In genomic region chr10:83108946-83109345, GRCm38 (mm10) we compare ENCODE assay signal across 17 mouse cellular contexts.
A peak's percentile ranks its signal among the peaks of the same experiment; 100 is the strongest.
DNase-seq lines count a peak whose midpoint lies in the region; ATAC-seq lines count a peak whose summit lies in the region.
"Had no signal": no experiment of that assay in that cellular context is flagged by ENCODE, and none has a peak within 500 bp of the region (broad histone marks: within the 10 kb centered on the region; RNA-seq: fewer than 3 reads in every experiment).

No protein-coding gene starts in this region.

- no peaks in the 10 kb centered on the region for H3K27me3 ChIP-seq in heart, embryonic 12.5 days (replicated peaks)
- H3K27me3 ChIP-seq in neural tube, embryonic 15.5 days (replicated peaks) = no peaks in the 10 kb centered on the region
- peaks cover 3% of the 10 kb centered on the region; the same call in 1 of the 2 replicates for H3K27me3 ChIP-seq in limb, embryonic 13.5 days
- H3K27me3 ChIP-seq: hindbrain, embryonic 15.5 days; midbrain, embryonic 13.5 days; Patski had no signal

- no peak overlapping the region for H3K27ac ChIP-seq in heart, embryonic 12.5 days (ENCODE audit: poor library complexity, severe bottlenecking)
- 0 out of 2 replicates have a peak overlapping the region, but pooled peaks have one; percentile 51 for H3K27ac ChIP-seq in neural tube, embryonic 15.5 days (replicated peaks)
- H3K27ac ChIP-seq in limb, embryonic 13.5 days = peak overlapping the region; percentile 82
- H3K27ac ChIP-seq: midbrain, embryonic 13.5 days had no signal

- H3K4me1 ChIP-seq in heart, embryonic 12.5 days (replicated peaks) = peaks cover 46% of the 10 kb centered on the region
- H3K4me1 ChIP-seq in neural tube, embryonic 15.5 days = peaks cover 54% of the 10 kb centered on the region
- peaks cover 81% of the 10 kb centered on the region for H3K4me1 ChIP-seq in limb, embryonic 13.5 days

- H3K4me2 ChIP-seq in heart, embryonic 12.5 days = no peak overlapping the region
- no peak overlapping the region for H3K4me2 ChIP-seq in neural tube, embryonic 15.5 days
- peak overlapping the region; percentile 44 for H3K4me2 ChIP-seq in limb, embryonic 13.5 days (replicated peaks)
- H3K4me2 ChIP-seq: hindbrain, embryonic 15.5 days; lung, embryonic 14.5 days; midbrain, embryonic 13.5 days had no signal

- DNase-seq in heart, adult 11 months = no peak
- DNase-seq in neural tube, embryonic 10.5 days (ENCODE audit: extremely low spot score, low spot score) = no peak
- peak; percentile 37 for DNase-seq in thymus, postnatal 25 days
- DNase-seq in kidney, adult 11 months = no peak
- DNase-seq in layer of hippocampus, adult 18-20 months (ENCODE audit: low spot score in 2 of 2) = no peak
- DNase-seq: cerebellum, postnatal 14 days; heart, adult 18-20 months; kidney, adult 8-10 months; kidney, postnatal 4 days; lung, embryonic 14.5 days had no signal

- H3K4me3 ChIP-seq in heart, embryonic 12.5 days = no peak overlapping the region
- H3K4me3 ChIP-seq in neural tube, embryonic 15.5 days (replicated peaks) = no peak overlapping the region
- no peak overlapping the region for H3K4me3 ChIP-seq in limb, embryonic 13.5 days
- H3K4me3 ChIP-seq: erythroblast, embryonic 14.5 days; hindbrain, embryonic 15.5 days; midbrain, embryonic 13.5 days had no signal

- H3K36me3 ChIP-seq in heart, embryonic 12.5 days = no peaks in the 10 kb centered on the region
- H3K36me3 ChIP-seq in neural tube, embryonic 15.5 days = no peaks in the 10 kb centered on the region
- no peaks in the 10 kb centered on the region for H3K36me3 ChIP-seq in limb, embryonic 13.5 days
- H3K36me3 ChIP-seq: hindbrain, embryonic 15.5 days; midbrain, embryonic 13.5 days had no signal

- no peaks in the 10 kb centered on the region for H3K9me3 ChIP-seq in heart, embryonic 12.5 days (replicated peaks)
- H3K9me3 ChIP-seq in neural tube, embryonic 15.5 days (replicated peaks) = no peaks in the 10 kb centered on the region
- H3K9me3 ChIP-seq in limb, embryonic 13.5 days = no peaks in the 10 kb centered on the region
- H3K9me3 ChIP-seq: hindbrain, embryonic 15.5 days; midbrain, embryonic 13.5 days had no signal

- ATAC-seq in heart, embryonic 12.5 days (ENCODE audit: insufficient number of reproducible peaks, low FRiP score) = peak; percentile 26; the same call in 1 of the 2 replicates
- no peak for ATAC-seq in neural tube, embryonic 15.5 days (ENCODE audit: low FRiP score)
- peak; percentile 26; the same call in 1 of the 2 replicates for ATAC-seq in limb, embryonic 13.5 days (ENCODE audit: low FRiP score, low read depth)
- ATAC-seq: midbrain, embryonic 13.5 days; Patski had no signal

- WGBS in heart, embryonic 12.5 days = 75% methylated on average over 6 of the region's 6 CpGs
- 92% methylated on average over 6 of the region's 6 CpGs for WGBS in neural tube, embryonic 15.5 days
- 84% methylated on average over 6 of the region's 6 CpGs for WGBS in limb, embryonic 13.5 days

- no peak overlapping the region for H3K9ac ChIP-seq in heart, embryonic 12.5 days
- no peak overlapping the region for H3K9ac ChIP-seq in neural tube, embryonic 15.5 days (replicated peaks)
- no peak overlapping the region for H3K9ac ChIP-seq in limb, embryonic 13.5 days
- H3K9ac ChIP-seq: hindbrain, embryonic 15.5 days; lung, embryonic 14.5 days; midbrain, embryonic 13.5 days had no signal
